Mouse (Mus musculus): ENCODE measurements around the gene Ier3. TPM values are rescaled to one million over a fixed set of nuclear protein-coding genes. Genes with fewer than 3 reads are reported as not detected.

The Ier3 gene
- total RNA-seq (2023) = 10 to 100 TPM; 11.6 to 12.6 TPM

DNA sequence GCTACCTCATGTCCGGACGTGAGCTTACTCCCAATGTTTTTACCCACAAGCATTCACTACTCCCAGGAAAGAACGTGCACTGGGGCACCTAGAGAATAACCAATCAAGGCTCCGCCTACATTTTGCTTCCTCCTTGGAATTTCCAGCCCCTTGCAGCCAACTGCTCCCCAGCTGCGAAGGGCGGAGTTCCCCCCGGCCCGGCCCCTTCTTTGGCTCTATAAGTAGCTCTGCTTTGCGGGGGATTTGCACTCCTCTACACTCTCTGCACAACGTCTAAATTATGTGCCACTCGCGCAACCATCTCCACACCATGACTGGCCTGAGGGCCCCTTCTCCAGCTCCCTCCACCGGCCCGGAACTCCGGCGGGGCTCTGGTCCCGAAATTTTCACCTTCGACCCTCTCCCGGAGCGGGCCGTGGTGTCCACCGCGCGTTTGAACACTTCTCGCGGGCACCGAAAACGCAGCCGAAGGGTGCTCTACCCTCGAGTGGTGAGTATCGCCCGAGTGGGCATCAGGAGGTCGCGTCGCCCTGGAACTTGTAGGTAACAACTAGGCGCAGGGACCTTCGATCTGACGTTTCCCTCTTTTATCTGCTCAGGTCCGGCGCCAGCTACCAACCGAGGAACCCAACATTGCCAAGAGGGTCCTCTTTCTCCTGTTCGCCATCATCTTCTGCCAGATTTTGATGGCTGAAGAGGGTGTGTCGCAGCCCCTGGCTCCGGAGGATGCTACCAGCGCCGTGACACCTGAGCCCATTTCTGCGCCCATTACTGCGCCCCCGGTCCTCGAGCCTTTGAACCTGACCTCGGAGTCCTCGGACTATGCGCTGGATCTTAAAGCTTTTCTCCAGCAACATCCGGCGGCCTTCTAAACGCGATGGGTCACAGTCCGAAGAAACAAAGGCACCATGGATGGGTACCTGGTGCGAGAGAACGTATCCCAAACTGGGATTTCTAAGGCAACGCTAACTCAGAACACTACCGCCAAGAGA is at the start of gene Ier3:
Gene Ier3 (plus strand): TSS at position 246 of the 992 bp plus-strand sequence.

GRCm38 (mm10) chr17:35822964-35823937 is 1.8 kb downstream of the Ier3 start, which contains the start of gene Flot1:
Gene Flot1, plus strand, starts transcription at chr17:35823230.

GRCm38 (mm10) chr17:35838122-35838544 is 16.6 kb downstream of the Ier3 start, which contains the start of gene Tubb5:
Gene Tubb5, minus strand, starts transcription at chr17:35838306.

GRCm38 (mm10) chr17:35841076-35841950 is 19.8 kb downstream of the Ier3 start, which contains the start of gene Mdc1:
Gene Mdc1, plus strand, starts transcription at chr17:35841515.

GRCm38 (mm10) chr17:35861198-35861857 is 39.8 kb downstream of the Ier3 start, which contains the start of gene Nrm:
Gene Nrm, plus strand, starts transcription at chr17:35861318.

DNA sequence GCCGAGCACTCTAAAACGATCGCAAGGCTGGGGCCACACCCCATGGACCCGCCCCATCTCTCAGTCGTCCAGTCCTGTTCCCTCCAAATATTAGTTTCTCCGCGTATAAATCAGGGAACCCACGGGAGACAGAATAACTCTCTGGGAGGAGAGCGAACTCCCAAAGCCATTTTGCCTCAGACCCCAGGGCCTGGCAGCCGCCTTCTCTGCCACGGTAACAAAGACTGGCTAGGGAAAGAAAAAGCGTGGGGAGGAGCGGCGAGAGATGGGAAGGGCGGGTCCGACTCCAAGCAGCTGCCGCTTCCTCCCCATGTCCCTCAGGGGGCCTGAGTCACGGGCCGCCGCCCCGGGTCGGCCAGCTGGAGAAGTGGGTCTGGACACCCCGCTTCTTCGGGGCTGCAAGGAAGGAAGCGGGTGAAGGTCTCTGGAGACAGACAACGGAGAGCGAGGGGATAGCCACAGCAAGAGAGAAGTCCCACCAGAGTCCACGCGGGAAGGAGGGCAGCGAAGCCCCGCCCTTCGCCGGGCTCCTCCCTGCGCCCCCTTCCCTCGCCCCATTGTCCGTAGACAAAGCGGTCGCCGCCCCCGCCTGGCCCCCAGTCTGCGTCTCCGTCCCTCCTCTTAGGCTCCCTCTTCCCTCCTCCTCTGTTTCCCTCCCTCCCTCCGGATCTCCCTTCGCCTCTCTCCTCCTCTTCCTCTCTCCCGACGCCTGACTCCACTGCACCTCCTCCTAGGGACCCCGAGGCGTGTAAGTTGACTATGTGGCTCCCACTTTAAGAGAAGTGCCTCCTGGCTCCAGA is 44.2 kb downstream of the Ier3 start, which contains the start of gene Ppp1r18:
Gene Ppp1r18 (plus strand): TSS at position 113 of the 800 bp plus-strand sequence.

Other genes with a start within 250 kb of the Ier3 start
- not detected for gene Sfta2, start 220.1 kb upstream of the Ier3 start, total RNA-seq (2023)
- not detected for gene Gm9573, start 195.0 kb upstream of the Ier3 start, total RNA-seq (2023)
- gene Mucl3, start 178.0 kb upstream of the Ier3 start, total RNA-seq (2023) = not detected
- 10 to 100 TPM; 44.8 to 58.6 TPM for gene Vars2, start 154.1 kb upstream of the Ier3 start, total RNA-seq (2023)
- 10 to 100 TPM; 13.8 to 18.2 TPM for gene Gtf2h4, start 147.9 kb upstream of the Ier3 start, total RNA-seq (2023)
- gene Ddr1, start 117.1 kb upstream of the Ier3 start, total RNA-seq (2023) = 10 to 100 TPM; 13.6 to 16.9 TPM
- 10 to 100 TPM; 44.7 to 60.4 TPM for gene Flot1, start 1.5 kb downstream of the Ier3 start, total RNA-seq (2023)
- 100 to 1,000 TPM; 597 to 644 TPM for gene Tubb5, start 16.6 kb downstream of the Ier3 start, total RNA-seq (2023)
- gene Mdc1, start 19.8 kb downstream of the Ier3 start, total RNA-seq (2023) = 10 to 100 TPM; 69.1 to 70.7 TPM
- gene Nrm, start 39.6 kb downstream of the Ier3 start, total RNA-seq (2023) = 10 to 100 TPM; 17.7 to 25.2 TPM
- gene Ppp1r18, start 43.9 kb downstream of the Ier3 start, total RNA-seq (2023) = 100 to 1,000 TPM; 274 to 296 TPM
- 100 to 1,000 TPM; 115 to 129 TPM for gene Dhx16, start 58.1 kb downstream of the Ier3 start, total RNA-seq (2023)
- 10 to 100 TPM; 26.8 to 30.6 TPM for gene 2310061I04Rik, start 75.7 kb downstream of the Ier3 start, total RNA-seq (2023)
- gene Atat1, start 88.4 kb downstream of the Ier3 start, total RNA-seq (2023) = 10 to 100 TPM in 1 of 2 experiments, 1 to 10 TPM in 1; 8.6 to 18.5 TPM
- gene Mrps18b, start 94.7 kb downstream of the Ier3 start, total RNA-seq (2023) = 10 to 100 TPM; 56.9 to 67.4 TPM
- 100 to 1,000 TPM; 143 to 144 TPM for gene Ppp1r10, start 94.8 kb downstream of the Ier3 start, total RNA-seq (2023)
- gene Abcf1, start 148.1 kb downstream of the Ier3 start, total RNA-seq (2023) = 100 to 1,000 TPM; 126 to 131 TPM
- 10 to 100 TPM; 57.6 to 66.0 TPM for gene Gnl1, start 158.2 kb downstream of the Ier3 start, total RNA-seq (2023)
- gene Prr3, start 158.6 kb downstream of the Ier3 start, total RNA-seq (2023) = 10 to 100 TPM; 48.3 to 58.1 TPM
- gene H2-T24, start 198.9 kb downstream of the Ier3 start, total RNA-seq (2023) = 10 to 100 TPM; 23.1 to 34.7 TPM
- 100 to 1,000 TPM; 319 to 355 TPM for gene H2-T23, start 211.2 kb downstream of the Ier3 start, total RNA-seq (2023)
- 100 to 1,000 TPM; 195 to 209 TPM for gene H2-T22, start 221.1 kb downstream of the Ier3 start, total RNA-seq (2023)
- gene Gm6034, start 221.3 kb downstream of the Ier3 start, total RNA-seq (2023) = 1 to 10 TPM; 1.7 to 2.2 TPM
- 10 to 100 TPM; 95.4 to 96.7 TPM for gene Gm11127, start 236.7 kb downstream of the Ier3 start, total RNA-seq (2023)